Mouse (Mus musculus): ENCODE data around the gene Grhl3. TPM values are rescaled to one million over a fixed set of nuclear protein-coding genes. Genes with fewer than 3 reads are reported as not detected.

The Grhl3 gene
- polyA plus RNA-seq, 1 experiment from 2014 or later: 3.7 TPM

DNA sequence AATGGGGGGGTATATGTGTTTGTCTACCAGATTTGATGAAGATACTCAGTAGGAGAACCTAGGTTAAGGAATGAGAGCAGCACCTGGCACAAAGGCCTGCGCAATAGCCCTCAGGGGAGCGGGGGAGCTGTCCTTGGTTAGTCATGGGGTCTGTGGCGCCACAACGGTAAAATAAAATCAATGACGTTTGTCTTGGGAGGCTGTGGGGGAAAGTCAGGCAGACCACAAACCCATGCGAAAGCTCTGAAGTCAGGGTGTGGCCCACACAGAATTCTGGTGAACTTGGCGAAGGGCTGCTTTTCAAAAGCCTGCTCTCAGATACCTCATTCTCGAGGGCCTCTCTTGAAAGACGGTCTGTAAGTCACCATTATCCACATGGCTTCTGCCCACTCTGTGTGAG, 53.0 kb downstream of the Grhl3 start:
- H3K27me3 ChIP-seq: 0 out of 2 replicates have a peak, but pooled peaks cover 5% of the 10 kb centered on the region
- no peak overlapping the region for H3K4me3 ChIP-seq
- H3K27ac ChIP-seq: no peak overlapping the region
- no peaks in the 10 kb centered on the region for H3K36me3 ChIP-seq
- no peak overlapping the region for H3K4me2 ChIP-seq (replicated peaks)
- ATAC-seq (ENCODE audit: low FRiP score): no peak
- 79% methylated on average over 9 of the region's 9 CpGs for WGBS
- H3K9ac ChIP-seq: no peak overlapping the region
- H3K9me3 ChIP-seq (replicated peaks): no peaks in the 10 kb centered on the region
- peaks cover 12% of the 10 kb centered on the region for H3K4me1 ChIP-seq

DNA sequence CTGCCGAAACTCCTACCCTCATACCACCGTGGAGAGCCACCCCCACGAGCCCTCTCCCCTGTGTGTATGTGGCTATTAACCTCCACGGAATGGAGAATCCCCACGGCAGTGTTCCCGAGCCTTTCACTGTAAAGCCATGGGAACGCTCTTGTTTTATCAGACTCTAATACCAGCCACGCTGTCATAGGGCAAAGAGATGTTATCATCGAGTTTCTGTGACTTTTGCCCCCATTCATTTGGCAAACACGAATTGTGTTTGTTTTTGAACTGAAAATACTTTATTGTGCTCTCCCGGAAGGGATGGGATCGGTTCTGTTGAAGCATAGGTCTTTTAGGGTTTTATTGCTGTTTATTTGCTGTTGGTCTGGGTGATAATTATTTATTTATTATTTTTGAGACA, 55.3 kb downstream of the Grhl3 start:
- 84% methylated on average over 12 of the region's 12 CpGs for WGBS
- H3K4me3 ChIP-seq: no peak overlapping the region
- H3K27ac ChIP-seq: no peak overlapping the region
- no peaks in the 10 kb centered on the region for H3K27me3 ChIP-seq
- H3K4me1 ChIP-seq: no peaks in the 10 kb centered on the region
- no peak overlapping the region for H3K4me2 ChIP-seq (replicated peaks)
- no peak for ATAC-seq (ENCODE audit: low FRiP score)
- H3K36me3 ChIP-seq: no peaks in the 10 kb centered on the region
- no peak overlapping the region for H3K9ac ChIP-seq
- no peaks in the 10 kb centered on the region for H3K9me3 ChIP-seq (replicated peaks)

DNA sequence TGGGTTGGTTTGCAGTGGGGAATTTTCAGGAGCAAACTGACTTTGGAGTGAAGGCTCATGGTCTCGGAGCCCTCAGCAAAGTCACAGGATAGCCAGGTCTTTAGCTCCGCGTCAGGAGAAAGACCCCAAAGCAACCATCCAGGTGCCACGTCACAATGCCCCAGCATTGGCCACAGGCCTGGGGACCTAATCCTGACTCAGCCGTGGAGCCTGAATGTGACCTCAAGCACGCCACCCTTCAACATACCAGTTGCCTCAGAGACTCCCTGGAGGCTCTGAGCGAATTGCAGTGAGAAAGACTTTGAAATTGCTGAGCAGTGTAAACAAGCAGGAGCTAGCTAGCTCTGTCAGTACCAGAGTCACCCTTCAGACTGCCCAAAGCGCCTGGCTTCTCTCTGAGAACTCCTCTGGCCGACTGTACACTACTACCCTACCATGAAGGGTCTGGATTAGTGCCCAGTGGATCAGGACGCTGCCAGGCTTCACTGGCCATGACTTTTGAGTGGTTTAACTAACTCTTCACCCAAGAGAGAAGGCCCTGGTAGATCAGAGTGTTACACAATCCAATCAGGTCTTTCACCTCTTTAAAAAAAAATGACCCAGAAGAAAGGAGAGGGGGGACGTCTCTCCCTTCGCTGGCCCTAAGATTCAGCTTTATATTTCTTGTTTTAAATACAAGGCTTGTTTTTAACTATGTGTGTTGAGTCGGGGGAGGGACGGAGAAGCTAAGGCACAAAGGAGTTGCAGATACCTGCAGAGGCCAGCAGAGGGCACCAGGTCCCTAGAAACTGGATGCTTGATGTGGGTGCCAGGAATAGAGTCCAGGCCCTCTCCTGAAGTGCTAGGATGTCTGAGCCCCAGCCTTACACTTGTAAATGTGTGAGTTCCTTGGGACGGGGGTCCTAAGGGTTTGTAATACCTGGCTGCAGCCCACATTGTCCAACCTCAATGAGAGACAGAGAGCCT, 56.8 kb downstream of the Grhl3 start:
- Histone ChIP-seq H3K27me3 (0 out of 2 replicates have a peak, but pooled peaks cover 2% of the 10 kb centered on the region), H3K4me3 (no peak overlapping the region), H3K9me3 (replicated peaks) (no peaks in the 10 kb centered on the region), H3K9ac (no peak overlapping the region), H3K27ac (no peak overlapping the region), H3K36me3 (no peaks in the 10 kb centered on the region), H3K4me2 (replicated peaks) (no peak overlapping the region), H3K4me1 (no peaks in the 10 kb centered on the region)
- no peak for ATAC-seq (ENCODE audit: low FRiP score)
- 51% methylated on average over 15 of the region's 15 CpGs for WGBS

DNA sequence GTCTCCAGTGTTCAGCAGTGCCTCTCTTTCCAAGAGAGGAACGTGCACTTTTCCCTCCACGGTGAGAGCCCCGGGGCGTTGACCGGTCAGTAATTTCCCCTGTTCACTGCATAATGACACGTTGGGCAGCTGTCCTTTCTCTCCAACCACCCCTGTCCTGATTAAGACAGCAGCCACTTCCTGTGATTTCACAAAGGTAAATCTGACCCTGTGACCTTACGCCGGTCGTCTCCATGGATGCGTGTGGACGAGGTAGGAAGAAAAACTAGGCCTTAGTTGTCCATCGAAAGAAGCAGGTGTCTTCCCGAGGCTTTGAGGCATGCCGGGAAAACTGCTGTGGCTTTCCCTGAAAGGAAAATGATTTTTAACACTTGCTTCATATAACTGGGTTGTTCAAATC, 58.5 kb downstream of the Grhl3 start:
- H3K9me3 ChIP-seq (replicated peaks): no peaks in the 10 kb centered on the region

DNA sequence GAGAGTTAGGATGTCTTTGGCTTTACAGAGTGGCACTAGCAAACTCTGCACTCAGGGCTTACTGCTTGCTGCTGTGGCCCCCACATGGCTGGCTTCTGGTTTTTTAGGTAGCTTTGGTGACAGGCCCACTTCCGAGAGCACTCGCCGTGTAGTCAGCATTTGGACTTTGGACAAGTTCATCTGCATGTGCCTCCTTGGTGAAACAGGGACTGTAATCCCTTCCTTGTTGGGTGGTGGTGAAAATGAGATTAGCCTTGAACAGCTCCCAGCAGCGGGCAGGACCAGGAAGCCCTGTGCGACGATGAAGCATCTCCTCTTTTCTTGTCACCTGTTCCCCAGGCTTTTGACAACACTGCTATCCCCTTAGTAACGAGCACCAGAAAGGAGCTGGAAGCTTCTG, 59.6 kb downstream of the Grhl3 start:
- peaks cover 4% of the 10 kb centered on the region; the same call in 1 of the 2 replicates for H3K27me3 ChIP-seq

More for the DNA sequence above, 58.5 kb downstream of the Grhl3 start:
- Histone ChIP-seq H3K4me1 (no peaks in the 10 kb centered on the region), H3K36me3 (no peaks in the 10 kb centered on the region), H3K27me3 (peaks cover 4% of the 10 kb centered on the region; the same call in 1 of the 2 replicates), H3K27ac (no peak overlapping the region), H3K9ac (no peak overlapping the region), H3K4me2 (replicated peaks) (no peak overlapping the region), H3K4me3 (no peak overlapping the region)
- 70% methylated on average over 14 of the region's 14 CpGs for WGBS
- no peak for ATAC-seq (ENCODE audit: low FRiP score)

DNA sequence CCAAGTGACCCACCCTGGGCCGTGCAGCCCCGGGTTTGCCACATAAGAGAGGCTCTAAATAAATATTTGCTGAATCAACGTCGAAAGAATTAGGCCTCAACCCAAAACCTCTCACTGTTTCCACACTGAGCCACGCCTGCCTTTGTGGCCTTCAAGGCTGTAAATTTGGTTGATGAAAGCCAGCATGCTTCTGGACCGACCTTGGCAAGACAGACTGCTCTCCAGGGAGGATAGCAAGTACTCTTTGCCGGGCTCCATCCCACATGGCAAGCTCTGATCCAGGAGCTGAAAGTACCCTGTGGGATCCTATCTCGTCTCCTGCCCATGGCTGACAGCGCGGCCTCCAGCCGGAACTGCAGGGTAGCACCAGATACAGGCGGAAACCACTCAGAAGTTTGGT, 63.9 kb downstream of the Grhl3 start:
- WGBS: 66% methylated on average over 12 of the region's 12 CpGs

More for the DNA sequence above, 59.6 kb downstream of the Grhl3 start:
- Histone ChIP-seq H3K4me2 (replicated peaks) (no peak overlapping the region), H3K4me3 (no peak overlapping the region), H3K36me3 (no peaks in the 10 kb centered on the region), H3K4me1 (no peaks in the 10 kb centered on the region), H3K9me3 (replicated peaks) (no peaks in the 10 kb centered on the region), H3K9ac (no peak overlapping the region), H3K27ac (no peak overlapping the region)
- no peak for ATAC-seq (ENCODE audit: low FRiP score)
- WGBS: 82% methylated on average over 7 of the region's 7 CpGs

DNA sequence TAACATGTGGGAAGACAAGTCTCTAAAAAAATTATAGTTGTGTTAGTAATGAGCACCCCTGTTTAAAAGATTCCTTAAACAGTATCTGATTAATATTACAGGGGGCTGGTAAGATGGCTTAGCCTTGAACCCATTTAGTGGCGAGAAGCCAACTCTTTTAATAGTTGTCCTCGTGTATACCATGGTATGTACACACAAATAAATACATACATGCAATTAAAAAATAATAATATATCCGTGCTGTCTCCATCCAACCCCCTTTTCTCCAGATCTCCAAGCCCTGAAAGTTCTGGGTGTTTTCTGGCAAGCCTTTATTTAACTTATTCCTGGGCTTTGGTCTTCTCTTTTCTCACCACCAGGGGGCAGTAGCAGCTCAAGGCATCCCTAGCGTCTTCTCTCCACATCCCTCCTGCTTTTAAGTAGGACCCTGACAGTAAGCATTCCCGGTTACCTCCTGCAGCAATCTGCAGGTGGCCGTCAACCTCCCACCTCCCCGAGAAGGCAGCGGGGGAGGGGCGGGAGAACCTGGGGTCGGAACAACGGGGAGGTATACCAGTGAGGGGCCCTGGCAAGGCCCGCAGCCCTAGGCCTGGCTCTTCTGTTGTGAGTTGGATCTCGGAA, 64.9 kb downstream of the Grhl3 start:
- peak; percentile 64 for ATAC-seq (ENCODE audit: low FRiP score)
- H3K27me3 ChIP-seq: peaks cover 4% of the 10 kb centered on the region; the same call in 1 of the 2 replicates
- no peaks in the 10 kb centered on the region for H3K9me3 ChIP-seq (replicated peaks)
- H3K36me3 ChIP-seq: no peaks in the 10 kb centered on the region
- peak overlapping the region; percentile 35 for H3K4me2 ChIP-seq (replicated peaks)
- H3K27ac ChIP-seq: no peak overlapping the region
- no peak overlapping the region for H3K9ac ChIP-seq
- H3K4me1 ChIP-seq: no peaks in the 10 kb centered on the region
- WGBS: 12% methylated on average over 13 of the region's 13 CpGs
- no peak overlapping the region for H3K4me3 ChIP-seq

More for the DNA sequence above, 63.9 kb downstream of the Grhl3 start:
- H3K9ac ChIP-seq: no peak overlapping the region
- no peaks in the 10 kb centered on the region for H3K9me3 ChIP-seq (replicated peaks)
- H3K27me3 ChIP-seq: peaks cover 4% of the 10 kb centered on the region; the same call in 1 of the 2 replicates
- H3K4me1 ChIP-seq: no peaks in the 10 kb centered on the region
- no peak for ATAC-seq (ENCODE audit: low FRiP score)
- H3K36me3 ChIP-seq: no peaks in the 10 kb centered on the region
- H3K27ac ChIP-seq: no peak overlapping the region
- H3K4me2 ChIP-seq (replicated peaks): no peak overlapping the region
- no peak overlapping the region for H3K4me3 ChIP-seq

DNA sequence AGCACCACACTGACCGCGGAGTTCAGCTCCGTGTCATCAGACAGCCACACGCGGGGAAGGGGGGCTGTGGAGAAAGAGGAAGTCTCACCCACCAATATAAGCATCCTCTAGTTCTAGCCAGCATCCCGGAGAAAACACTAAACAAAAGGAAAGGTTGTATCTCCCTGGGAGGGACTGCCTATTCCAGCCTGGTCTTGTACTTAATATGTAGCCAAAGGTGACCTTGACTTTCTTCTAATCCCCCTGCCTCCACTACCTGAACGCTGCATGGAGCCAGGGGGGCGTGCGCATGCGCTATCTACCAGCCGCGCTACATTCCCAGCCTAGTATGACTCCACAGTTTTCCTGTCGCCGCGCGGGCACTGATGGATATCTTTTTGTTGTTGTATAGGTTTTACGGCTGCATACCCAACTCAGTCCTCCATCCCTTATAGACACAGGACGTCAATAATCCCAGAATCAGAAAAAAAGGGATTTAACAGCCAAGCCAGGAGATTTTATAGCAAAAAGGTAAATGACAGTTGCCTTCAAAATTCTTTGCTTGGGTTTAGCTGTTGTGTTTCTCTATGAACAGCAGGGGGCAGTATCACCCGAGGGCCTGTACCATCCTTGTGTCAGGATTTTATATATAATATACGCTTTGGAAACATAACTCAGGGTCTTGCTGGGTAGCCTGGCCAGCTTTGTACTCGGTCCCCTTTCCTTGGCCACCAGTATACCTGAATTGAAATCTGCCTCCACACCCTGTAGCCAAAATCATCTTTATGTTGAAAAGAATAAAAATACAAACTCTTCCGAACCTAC, 65.7 kb downstream of the Grhl3 start:
- Histone ChIP-seq H3K4me1 (no peaks in the 10 kb centered on the region), H3K27ac (no peak overlapping the region), H3K27me3 (peaks cover 4% of the 10 kb centered on the region; the same call in 1 of the 2 replicates), H3K36me3 (no peaks in the 10 kb centered on the region), H3K4me3 (peak overlapping the region; percentile 7; the same call in 1 of the 2 replicates), H3K9ac (peak overlapping the region; percentile 10; the same call in 1 of the 2 replicates), H3K9me3 (replicated peaks) (no peaks in the 10 kb centered on the region), H3K4me2 (replicated peaks) (peak overlapping the region; percentile 42)
- WGBS: 15% methylated on average over 22 of the region's 22 CpGs
- ATAC-seq (ENCODE audit: low FRiP score): no peak

DNA sequence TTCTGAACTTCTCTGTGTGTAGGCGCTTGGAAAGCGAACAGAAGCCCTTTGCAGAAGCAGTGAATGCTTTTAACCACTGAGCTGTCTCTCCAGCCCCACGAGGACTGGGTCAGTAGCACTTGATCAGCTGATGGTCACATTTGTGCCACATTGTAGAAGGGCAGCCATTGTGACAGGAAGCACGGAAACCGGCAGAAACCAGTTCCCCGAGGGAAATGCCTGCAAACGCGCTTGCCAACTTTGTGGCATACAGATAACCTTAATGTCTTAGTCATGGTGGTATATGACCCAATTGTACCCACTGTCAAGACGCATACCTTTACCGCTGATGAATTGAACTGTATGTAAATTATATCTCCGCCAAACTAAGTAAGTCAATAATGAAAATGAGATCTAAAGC, 67.6 kb downstream of the Grhl3 start:
- H3K4me2 ChIP-seq (replicated peaks): no peak overlapping the region
- peaks cover 4% of the 10 kb centered on the region; the same call in 1 of the 2 replicates for H3K9me3 ChIP-seq (replicated peaks)
- no peaks in the 10 kb centered on the region for H3K36me3 ChIP-seq
- H3K4me3 ChIP-seq: no peak overlapping the region
- no peaks in the 10 kb centered on the region for H3K4me1 ChIP-seq
- H3K9ac ChIP-seq: no peak overlapping the region
- no peaks in the 10 kb centered on the region; the same call in 1 of the 2 replicates for H3K27me3 ChIP-seq
- H3K27ac ChIP-seq: no peak overlapping the region
- no peak for ATAC-seq (ENCODE audit: low FRiP score)
- WGBS: 75% methylated on average over 11 of the region's 11 CpGs

DNA sequence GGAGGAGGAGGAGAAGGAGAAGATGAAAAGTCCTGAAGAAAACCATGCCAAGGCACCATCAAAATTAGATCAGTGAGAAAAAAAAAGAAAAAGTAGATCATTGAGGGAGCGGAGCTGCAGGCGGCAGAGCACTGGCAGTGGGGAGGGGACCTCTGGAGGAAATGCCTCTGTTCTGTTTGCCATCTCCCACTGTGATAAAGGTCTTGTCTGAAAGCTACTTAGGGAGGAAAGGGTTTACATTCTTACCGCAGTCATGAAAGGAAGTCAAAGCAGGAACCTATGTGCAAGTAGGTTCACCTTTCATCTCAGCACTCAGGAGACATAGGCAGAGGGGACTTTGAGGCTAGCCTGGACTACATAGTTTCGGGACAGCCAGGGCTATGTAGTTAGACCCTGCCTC, 71.8 kb downstream of the Grhl3 start:
- no peak for ATAC-seq (ENCODE audit: low FRiP score)
- no peak overlapping the region for H3K4me2 ChIP-seq (replicated peaks)
- H3K4me3 ChIP-seq: no peak overlapping the region
- no peaks in the 10 kb centered on the region for H3K36me3 ChIP-seq
- WGBS: 49% methylated on average over 4 of the region's 4 CpGs
- H3K9me3 ChIP-seq (replicated peaks): peaks cover 7% of the 10 kb centered on the region; the same call in 1 of the 2 replicates
- H3K27ac ChIP-seq: no peak overlapping the region
- no peaks in the 10 kb centered on the region for H3K27me3 ChIP-seq
- no peaks in the 10 kb centered on the region for H3K4me1 ChIP-seq
- H3K9ac ChIP-seq: no peak overlapping the region

DNA sequence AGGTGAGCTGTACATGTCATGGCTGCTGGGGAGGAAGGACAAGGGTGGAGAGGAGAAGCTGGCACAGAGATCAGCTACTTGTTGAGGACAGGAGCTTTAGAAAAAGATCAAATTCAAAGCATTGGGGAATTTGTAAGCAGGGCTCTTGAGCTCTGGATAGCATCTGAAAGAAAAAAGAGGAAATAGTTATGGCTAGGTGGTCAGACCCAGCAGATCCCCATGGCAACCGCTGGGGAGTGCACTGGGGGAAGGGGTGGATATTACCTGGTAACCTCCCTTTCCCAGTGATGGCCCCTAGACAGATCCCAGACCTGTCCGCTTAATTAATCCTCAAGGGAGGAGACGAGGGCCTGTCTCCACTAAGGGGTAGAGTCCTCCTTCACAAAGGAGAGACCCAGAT, 73.6 kb downstream of the Grhl3 start:
- no peak overlapping the region for H3K4me3 ChIP-seq
- H3K27me3 ChIP-seq: no peaks in the 10 kb centered on the region
- no peak overlapping the region for H3K4me2 ChIP-seq (replicated peaks)
- H3K27ac ChIP-seq: no peak overlapping the region
- ATAC-seq (ENCODE audit: low FRiP score): no peak
- WGBS: 69% methylated on average over 3 of the region's 3 CpGs
- H3K4me1 ChIP-seq: peaks cover 12% of the 10 kb centered on the region
- H3K36me3 ChIP-seq: no peaks in the 10 kb centered on the region
- no peak overlapping the region for H3K9ac ChIP-seq
- H3K9me3 ChIP-seq (replicated peaks): peaks cover 7% of the 10 kb centered on the region; the same call in 1 of the 2 replicates

DNA sequence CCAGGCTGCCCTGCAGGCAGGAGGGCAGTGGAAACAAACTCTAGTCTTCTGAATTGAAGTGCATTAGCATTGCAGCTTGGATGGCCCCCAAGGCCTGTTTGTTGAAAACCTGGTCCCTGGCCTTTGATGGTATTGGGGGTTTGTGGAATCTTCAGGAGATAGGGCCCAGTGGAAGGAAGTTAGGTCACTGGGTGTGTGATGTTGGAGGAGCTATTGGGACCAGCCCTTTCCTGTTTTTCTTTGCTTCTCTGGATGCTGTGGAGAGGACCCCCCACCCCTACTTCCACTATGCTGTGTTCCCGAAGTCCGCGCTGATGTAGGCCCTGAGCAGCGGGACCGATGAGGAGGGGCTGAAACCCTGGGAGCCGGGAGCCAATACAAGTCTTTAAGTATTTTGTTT, 75.3 kb downstream of the Grhl3 start:
- Histone ChIP-seq H3K4me3 (no peak overlapping the region), H3K4me1 (peaks cover 20% of the 10 kb centered on the region), H3K36me3 (no peaks in the 10 kb centered on the region), H3K4me2 (replicated peaks) (no peak overlapping the region), H3K27me3 (0 out of 2 replicates have a peak, but pooled peaks cover 3% of the 10 kb centered on the region), H3K9ac (no peak overlapping the region), H3K9me3 (replicated peaks) (peaks cover 7% of the 10 kb centered on the region; the same call in 1 of the 2 replicates), H3K27ac (no peak overlapping the region)
- 92% methylated on average over 6 of the region's 6 CpGs for WGBS
- ATAC-seq (ENCODE audit: low FRiP score): no peak

All from hindbrain, embryonic 12.5 days (tissue).